Mouse (Mus musculus): ENCODE measurements at regions not wholly inside any gene's neighbourhood (a gene's known extent, or its start where the extent isn't known, plus 50 kb on each side); places are given as distances from the start of the nearest gene placed in this dataset.
"Not testable (repeated sequence)": the region's sequence is repeated elsewhere in the genome, so short reads cannot be mapped to it uniquely, and the experiment has no call there.

GRCm38 (mm10) chr6:84305093-84305492 lies 288.6 kb downstream of the Cyp26b1 start:
- Histone ChIP-seq H3K27ac (ENCODE audit: control insufficient read depth, low read depth, low read length) (no peak overlapping the region), H3K9ac (ENCODE audit: control insufficient read depth, low read depth, low read length, poor library complexity, severe bottlenecking) (no peak overlapping the region), H3K4me1 (ENCODE audit: control insufficient read depth in 1 of 2, insufficient read depth in 2 of 2, low read length in 2 of 2) (no peaks in the 10 kb centered on the region), H3K4me3 (ENCODE audit: control insufficient read depth in 1 of 2, insufficient read depth in 1 of 2, low read depth in 2 of 2, low read length in 2 of 2) (no peak overlapping the region), H3K79me2 (ENCODE audit: control insufficient read depth, insufficient read depth, low read length, poor library complexity) (no peaks in the 10 kb centered on the region), H3K36me3 (ENCODE audit: control insufficient read depth in 1 of 2, insufficient read depth in 2 of 2, low read length in 2 of 2) (no peaks in the 10 kb centered on the region), H3K27me3 (ENCODE audit: control insufficient read depth in 1 of 2, insufficient read depth in 2 of 2, low read length in 2 of 2) (no peaks in the 10 kb centered on the region), H3K9me3 (replicated peaks; ENCODE audit: insufficient read depth, low read length) (no peaks in the 10 kb centered on the region)
- TF ChIP-seq UBTF (IDR thresholded peaks at IDR 0.05; ENCODE audit: borderline replicate concordance, insufficient read depth, low read depth, low read length): no peak
- no peak for TF ChIP-seq RAD21 (IDR thresholded peaks at IDR 0.05; ENCODE audit: low read depth, low read length)
- TF ChIP-seq NELFE (IDR thresholded peaks at IDR 0.05; ENCODE audit: low read depth, low read length): no peak
- TF ChIP-seq MYB (IDR thresholded peaks at IDR 0.05; ENCODE audit: low read depth, low read length): no peak
- TF ChIP-seq SMC3 (IDR thresholded peaks at IDR 0.05; ENCODE audit: low read depth, low read length): no peak
- TF ChIP-seq USF1 (IDR thresholded peaks at IDR 0.05; ENCODE audit: low read depth, low read length): no peak
- no peak for TF ChIP-seq TAL1 (IDR thresholded peaks at IDR 0.05; ENCODE audit: low read length)
- no peak for TF ChIP-seq E2F4 (IDR thresholded peaks at IDR 0.05; ENCODE audit: borderline replicate concordance, low read depth, low read length)
- no peak for TF ChIP-seq POLR2AphosphoS2 (IDR thresholded peaks at IDR 0.05; ENCODE audit: low read length)
- TF ChIP-seq MAFK (IDR thresholded peaks at IDR 0.05; ENCODE audit: borderline replicate concordance, low read depth, low read length): no peak
- no peak for TF ChIP-seq BHLHE40 (IDR thresholded peaks at IDR 0.05; ENCODE audit: borderline replicate concordance, low read depth, low read length)
- no peak for TF ChIP-seq NRF1 (IDR thresholded peaks at IDR 0.05; ENCODE audit: insufficient read depth, low read depth, low read length, poor library complexity, severe bottlenecking)
- TF ChIP-seq ZMIZ1 (IDR thresholded peaks at IDR 0.05; ENCODE audit: low read depth, low read length): no peak
- no peak for DNase-seq (ENCODE audit: low read depth, low spot score)

DNA sequence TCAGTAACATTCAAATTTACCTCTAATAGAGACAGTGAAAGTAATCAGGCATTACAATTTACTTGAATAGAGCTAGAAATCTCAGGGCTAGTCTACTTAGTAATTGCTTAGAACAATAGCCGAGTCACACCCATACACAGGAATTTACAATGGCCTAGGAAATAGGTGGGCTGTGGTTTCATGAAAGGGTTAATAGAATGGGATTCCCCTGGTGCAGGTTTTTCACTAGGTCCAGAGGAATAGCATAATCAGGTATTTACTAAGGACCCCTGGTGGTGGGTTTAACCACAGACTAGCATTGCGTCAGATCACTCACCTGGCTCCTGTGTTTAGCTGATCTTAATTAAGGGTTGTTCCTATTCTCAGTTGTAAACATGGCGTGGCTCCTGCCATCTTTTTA lies 290.8 kb downstream of the Cyp26b1 start:
- not testable (repeated sequence) for H3K27ac ChIP-seq (ENCODE audit: control insufficient read depth, low read depth, low read length); H3K27me3 ChIP-seq (ENCODE audit: control insufficient read depth in 1 of 2, insufficient read depth in 2 of 2, low read length in 2 of 2); H3K79me2 ChIP-seq (ENCODE audit: control insufficient read depth, insufficient read depth, low read length, poor library complexity); H3K36me3 ChIP-seq (ENCODE audit: control insufficient read depth in 1 of 2, insufficient read depth in 2 of 2, low read length in 2 of 2); H3K4me3 ChIP-seq (ENCODE audit: control insufficient read depth in 1 of 2, insufficient read depth in 1 of 2, low read depth in 2 of 2, low read length in 2 of 2); H3K9ac ChIP-seq (ENCODE audit: control insufficient read depth, low read depth, low read length, poor library complexity, severe bottlenecking); H3K4me1 ChIP-seq (ENCODE audit: control insufficient read depth in 1 of 2, insufficient read depth in 2 of 2, low read length in 2 of 2); DNase-seq (ENCODE audit: low read depth, low spot score); H3K9me3 ChIP-seq (replicated peaks; ENCODE audit: insufficient read depth, low read length)

DNA sequence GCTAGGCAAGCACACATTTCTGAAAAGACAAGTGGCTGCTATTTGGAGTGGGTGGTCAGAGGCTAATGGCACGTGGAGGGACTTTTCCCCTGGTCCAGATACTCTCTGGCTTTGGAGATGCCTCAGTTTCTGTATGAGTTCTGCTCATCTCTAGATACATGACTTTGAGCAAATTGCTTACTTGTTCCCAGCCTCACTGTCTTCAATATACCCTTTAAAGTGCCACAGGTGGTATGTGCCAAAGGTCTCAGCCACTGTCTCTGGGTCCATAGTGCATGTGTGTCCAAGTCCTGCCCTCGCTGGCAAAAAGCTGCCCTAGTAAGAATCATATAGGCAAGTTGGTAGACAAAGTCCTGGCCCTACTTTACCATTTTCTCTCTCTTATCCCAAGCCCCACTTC lies 291.5 kb downstream of the Dysf start:
- H3K4me1 ChIP-seq (ENCODE audit: control insufficient read depth in 1 of 2, insufficient read depth in 2 of 2, low read length in 2 of 2): no peaks in the 10 kb centered on the region
- no peaks in the 10 kb centered on the region for H3K79me2 ChIP-seq (ENCODE audit: control insufficient read depth, insufficient read depth, low read length, poor library complexity)
- no peak overlapping the region for H3K9ac ChIP-seq (ENCODE audit: control insufficient read depth, low read depth, low read length, poor library complexity, severe bottlenecking)
- TF ChIP-seq ELF1 (IDR thresholded peaks at IDR 0.05; ENCODE audit: low read depth, low read length) (no peak), MYC (IDR thresholded peaks at IDR 0.05; ENCODE audit: low read depth, low read length) (no peak), USF1 (IDR thresholded peaks at IDR 0.05; ENCODE audit: low read depth, low read length) (no peak), RCOR1 (IDR thresholded peaks at IDR 0.05; ENCODE audit: low read depth, low read length) (no peak), NELFE (IDR thresholded peaks at IDR 0.05; ENCODE audit: low read depth, low read length) (no peak), RAD21 (IDR thresholded peaks at IDR 0.05; ENCODE audit: low read depth, low read length) (no peak), TAL1 (IDR thresholded peaks at IDR 0.05; ENCODE audit: low read length) (no peak), ZMIZ1 (IDR thresholded peaks at IDR 0.05; ENCODE audit: low read depth, low read length) (no peak), SIN3A (IDR thresholded peaks at IDR 0.05; ENCODE audit: low read length) (no peak), MYB (IDR thresholded peaks at IDR 0.05; ENCODE audit: low read depth, low read length) (no peak), POLR2AphosphoS2 (IDR thresholded peaks at IDR 0.05; ENCODE audit: low read length) (no peak)
- no peak for DNase-seq (ENCODE audit: low read depth, low spot score)
- no peaks in the 10 kb centered on the region for H3K27me3 ChIP-seq (ENCODE audit: control insufficient read depth in 1 of 2, insufficient read depth in 2 of 2, low read length in 2 of 2)
- H3K36me3 ChIP-seq (ENCODE audit: control insufficient read depth in 1 of 2, insufficient read depth in 2 of 2, low read length in 2 of 2): no peaks in the 10 kb centered on the region
- no peak overlapping the region for H3K4me3 ChIP-seq (ENCODE audit: control insufficient read depth in 1 of 2, insufficient read depth in 1 of 2, low read depth in 2 of 2, low read length in 2 of 2)
- H3K9me3 ChIP-seq (replicated peaks; ENCODE audit: insufficient read depth, low read length): no peaks in the 10 kb centered on the region
- H3K27ac ChIP-seq (ENCODE audit: control insufficient read depth, low read depth, low read length): no peak overlapping the region
